Mouse (Mus musculus) testis, adult 2 months (tissue): ENCODE data around the gene Klf12. TPM values are rescaled to one million over a fixed set of nuclear protein-coding genes. Genes with fewer than 3 reads are reported as not detected.

Source experiments
- H3K27ac ChIP-seq: fragments of 200-500 bp; 2 replicates; pipeline ENCODE4 v1.5.1; 2012; ENCODE audit warnings: low read depth, low read length; ENCODE audit not compliant: control insufficient read depth, insufficient read depth
- H3K27me3 ChIP-seq: fragments of 200-500 bp; 2 replicates; pipeline ENCODE4 v1.6.1; 2012; ENCODE audit warnings: mild to moderate bottlenecking, low read length, moderate library complexity; ENCODE audit not compliant: control insufficient read depth, insufficient read depth
- H3K36me3 ChIP-seq: fragments of 200-500 bp; 2 replicates; pipeline ENCODE4 v1.6.1; 2012; ENCODE audit warnings: mild to moderate bottlenecking, low read length; ENCODE audit not compliant: control insufficient read depth, insufficient read depth
- H3K4me1 ChIP-seq: fragments of 200-500 bp; 2 replicates; pipeline ENCODE4 v1.6.1; 2012; ENCODE audit warnings: low read length; ENCODE audit not compliant: control insufficient read depth, insufficient read depth
- H3K4me3 ChIP-seq: fragments of 200-500 bp; 2 replicates; pipeline ENCODE4 v1.5.1; 2012; ENCODE audit warnings: low read depth, mild to moderate bottlenecking, low read length, moderate library complexity, mixed read lengths; ENCODE audit not compliant: control insufficient read depth
- CTCF ChIP-seq: fragments of 200-500 bp; IDR thresholded peaks from 2 replicates; pipeline ENCODE4 v1.5.1; 2012; ENCODE audit warnings: low read depth, mild to moderate bottlenecking, inconsistent platforms, low read length, moderate library complexity; ENCODE audit not compliant: control insufficient read depth, insufficient read depth, insufficient replicate concordance
- POLR2A ChIP-seq: fragments of 200-500 bp; IDR thresholded peaks from 2 replicates; pipeline ENCODE4 v1.6.1; 2012; ENCODE audit warnings: low read depth, mild to moderate bottlenecking, inconsistent platforms, low read length, moderate library complexity; ENCODE audit not compliant: control insufficient read depth
- polyA plus RNA-seq: library from polyadenylated mRNA; depleted of rRNA; stranded (reverse); fragments of >200 nt; gene quantifications from 2 replicates; pipeline ENCODE4 v1.2.3, GENCODE M21; 2012

The Klf12 gene
- polyA plus RNA-seq, 1 experiment = 7.9 TPM

DNA sequence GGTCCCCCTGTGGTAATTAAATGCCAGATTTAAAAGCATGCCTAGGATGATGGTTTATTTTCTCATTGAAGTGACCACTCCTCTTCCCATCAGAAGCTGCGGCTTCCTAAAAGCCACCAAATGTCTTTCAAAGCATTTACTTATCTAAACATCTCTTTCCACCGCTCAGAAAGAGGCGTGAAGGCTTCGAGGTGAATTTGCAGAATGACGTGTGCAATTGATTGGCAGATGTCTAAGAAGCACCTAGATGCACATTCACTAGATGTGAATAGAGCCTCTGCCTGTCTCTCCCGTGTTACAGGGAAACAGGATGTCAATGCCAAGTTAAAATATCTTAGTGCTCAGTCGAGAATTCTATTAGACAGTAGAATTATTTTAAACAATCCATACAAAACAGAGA lies 1.8 kb downstream of the Klf12 start:
- no peak for TF ChIP-seq CTCF
- no peak for TF ChIP-seq POLR2A
- Histone ChIP-seq H3K4me3 (no peak overlapping the region), H3K36me3 (no peaks in the 10 kb centered on the region), H3K27me3 (no peaks in the 10 kb centered on the region), H3K4me1 (peaks cover 15% of the 10 kb centered on the region), H3K27ac (no peak overlapping the region)

DNA sequence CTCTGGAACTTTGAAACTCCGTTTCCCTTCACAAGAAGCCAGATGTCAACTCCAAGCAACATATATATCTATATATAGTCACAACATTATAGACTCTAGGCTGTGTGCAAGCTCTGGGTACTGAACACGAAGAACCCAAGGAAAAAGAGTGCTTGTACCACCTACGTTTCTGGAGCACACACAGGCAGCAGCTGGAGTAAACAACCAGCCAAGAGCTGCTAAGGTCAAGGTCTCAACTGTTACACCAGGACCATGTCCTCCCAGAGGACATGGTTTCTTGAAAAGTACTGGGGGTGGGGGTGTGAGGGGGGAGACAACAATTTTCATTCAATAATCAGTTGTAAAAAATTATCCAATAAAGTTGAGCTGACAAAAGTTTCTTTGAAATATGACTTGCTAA lies 2.7 kb downstream of the Klf12 start:
- no peaks in the 10 kb centered on the region for H3K36me3 ChIP-seq
- H3K4me1 ChIP-seq = peaks cover 15% of the 10 kb centered on the region
- no peaks in the 10 kb centered on the region for H3K27me3 ChIP-seq
- no peak for TF ChIP-seq CTCF
- TF ChIP-seq POLR2A = no peak
- H3K27ac ChIP-seq = no peak overlapping the region
- no peak overlapping the region for H3K4me3 ChIP-seq

GRCm38 (mm10) chr14:100274179-100274578 lies 10.3 kb downstream of the Klf12 start:
- H3K27me3 ChIP-seq = no peaks in the 10 kb centered on the region
- no peak for TF ChIP-seq CTCF
- no peak for TF ChIP-seq POLR2A
- no peaks in the 10 kb centered on the region for H3K36me3 ChIP-seq
- H3K27ac ChIP-seq = no peak overlapping the region
- H3K4me1 ChIP-seq = no peaks in the 10 kb centered on the region
- H3K4me3 ChIP-seq = no peak overlapping the region

DNA sequence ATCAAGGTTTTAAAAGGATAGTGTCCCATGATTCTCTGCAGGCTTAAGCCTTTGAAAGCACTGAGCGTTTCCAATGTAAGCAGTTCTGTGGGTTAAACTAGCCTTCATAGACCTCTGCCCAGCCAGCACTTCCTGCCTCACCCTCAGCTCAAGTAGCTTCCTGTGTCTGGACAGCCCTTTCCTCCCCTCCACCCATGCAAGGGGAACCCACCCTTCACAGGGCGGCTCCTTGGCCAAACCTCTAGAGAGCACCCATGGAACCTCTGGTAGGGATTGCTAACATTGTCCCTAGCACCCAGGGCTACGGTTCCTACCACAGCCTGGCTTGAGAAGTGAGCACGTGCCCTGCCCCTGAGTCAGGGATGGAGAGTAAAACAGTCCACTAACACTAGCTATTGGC lies 23.9 kb downstream of the Klf12 start:
- no peaks in the 10 kb centered on the region for H3K27me3 ChIP-seq
- H3K36me3 ChIP-seq = no peaks in the 10 kb centered on the region
- no peak overlapping the region for H3K27ac ChIP-seq
- H3K4me3 ChIP-seq = no peak overlapping the region
- TF ChIP-seq CTCF = no peak
- no peak for TF ChIP-seq POLR2A
- H3K4me1 ChIP-seq = no peaks in the 10 kb centered on the region

DNA sequence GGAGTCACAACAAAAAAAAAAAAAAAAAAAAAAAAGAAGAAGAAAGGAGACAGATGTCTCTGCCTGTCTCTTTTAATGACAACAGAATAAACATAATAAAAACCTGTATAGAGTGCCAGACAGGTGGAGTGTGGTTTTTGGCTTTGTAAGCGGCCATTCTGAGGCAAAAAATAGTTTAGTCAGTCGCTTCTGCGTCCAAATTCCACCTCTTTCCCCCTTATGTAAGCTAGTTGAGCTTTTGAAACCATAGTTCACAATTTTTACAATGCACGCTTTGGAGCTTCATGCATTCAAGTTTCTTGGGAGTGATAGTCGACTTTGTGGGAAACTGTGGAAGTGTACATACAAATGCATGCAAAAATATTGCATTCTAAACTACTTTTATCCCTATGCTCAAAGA lies 41.4 kb downstream of the Klf12 start:
- TF ChIP-seq CTCF (no peak), POLR2A (no peak)
- Histone ChIP-seq H3K4me3 (no peak overlapping the region), H3K27ac (no peak overlapping the region), H3K36me3 (no peaks in the 10 kb centered on the region), H3K4me1 (no peaks in the 10 kb centered on the region), H3K27me3 (no peaks in the 10 kb centered on the region)

DNA sequence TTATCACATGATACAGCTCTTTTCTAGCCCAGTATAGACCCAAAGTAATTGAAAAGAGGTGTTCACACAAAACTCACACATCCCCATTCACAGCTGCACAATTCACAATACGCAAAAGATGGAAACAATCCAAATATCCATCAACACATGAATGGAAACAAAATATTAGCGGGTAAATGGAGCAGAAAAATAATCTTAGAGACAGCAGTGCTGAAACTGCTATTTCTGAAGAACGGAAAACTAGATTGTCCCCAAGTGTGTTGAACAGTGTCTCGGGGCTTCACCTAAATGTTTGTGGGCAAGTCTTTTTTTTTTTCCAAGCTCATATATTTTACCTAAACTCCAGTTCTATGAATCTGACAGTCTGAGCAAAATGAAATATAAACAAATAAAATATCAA lies 44.6 kb downstream of the Klf12 start:
- TF ChIP-seq POLR2A (no peak), CTCF (no peak)
- no peaks in the 10 kb centered on the region for H3K4me1 ChIP-seq
- no peaks in the 10 kb centered on the region for H3K27me3 ChIP-seq
- H3K36me3 ChIP-seq = no peaks in the 10 kb centered on the region
- H3K27ac ChIP-seq = no peak overlapping the region
- no peak overlapping the region for H3K4me3 ChIP-seq

DNA sequence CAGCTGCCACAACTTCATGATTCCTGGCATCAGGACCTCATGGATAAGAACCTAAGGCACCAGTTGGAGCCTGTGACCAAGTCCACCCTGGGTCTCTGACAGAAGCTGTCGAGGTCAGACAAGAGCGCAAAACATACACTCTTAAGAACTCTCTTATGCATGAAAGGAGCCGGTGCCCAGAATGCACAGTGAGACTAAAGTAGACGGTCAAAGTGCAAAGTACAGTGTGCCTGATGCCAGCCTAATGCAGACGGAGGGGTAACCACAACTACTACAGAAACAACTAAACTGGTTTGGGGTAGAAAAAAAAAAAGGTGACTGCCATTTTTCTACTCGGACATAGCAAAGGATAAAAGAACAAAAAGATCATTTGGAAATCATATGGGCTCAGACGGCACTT lies 47.7 kb downstream of the Klf12 start:
- Histone ChIP-seq H3K27ac (no peak overlapping the region), H3K36me3 (no peaks in the 10 kb centered on the region), H3K4me1 (no peaks in the 10 kb centered on the region), H3K4me3 (no peak overlapping the region), H3K27me3 (no peaks in the 10 kb centered on the region)
- TF ChIP-seq CTCF (no peak), POLR2A (no peak)

DNA sequence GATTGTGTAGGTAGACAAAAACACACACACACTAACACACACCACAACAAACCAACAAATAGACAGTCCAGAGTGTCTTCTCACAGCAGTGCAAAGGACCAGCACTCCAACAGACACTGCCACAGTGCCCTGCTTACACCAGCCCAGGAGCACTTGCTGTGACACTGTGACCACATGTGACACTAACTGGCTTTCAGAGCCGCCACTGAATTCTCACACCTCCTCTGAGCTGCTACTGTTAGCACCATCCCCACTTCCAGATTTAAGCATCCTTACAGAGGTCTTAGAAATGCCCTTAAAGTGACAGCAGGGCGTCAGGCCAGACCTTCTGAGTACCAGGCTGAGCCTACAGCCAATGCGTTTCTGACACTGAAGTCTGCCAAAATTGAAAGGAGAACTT lies 48.7 kb downstream of the Klf12 start:
- Histone ChIP-seq H3K36me3 (no peaks in the 10 kb centered on the region), H3K27ac (no peak overlapping the region), H3K27me3 (no peaks in the 10 kb centered on the region), H3K4me3 (no peak overlapping the region), H3K4me1 (no peaks in the 10 kb centered on the region)
- no peak for TF ChIP-seq POLR2A
- TF ChIP-seq CTCF = no peak
